Mouse (Mus musculus): ENCODE results near the gene Usp37. TPM values are rescaled to one million over a fixed set of nuclear protein-coding genes. Genes with fewer than 3 reads are reported as not detected.
"Not testable (repeated sequence)": the region's sequence is repeated elsewhere in the genome, so short reads cannot be mapped to it uniquely, and the experiment has no call there.

Usp37 gene
- polyA plus RNA-seq, 1 experiment, result 11.7 TPM

- H3K27me3 ChIP-seq (ENCODE audit: control insufficient read depth, insufficient read depth, low read length), result no peaks in the 10 kb centered on the region
- WGBS, result 51% methylated on average over 6 of the region's 6 CpGs
- H3K4me3 ChIP-seq (replicated peaks; ENCODE audit: insufficient read depth, low read depth, low read length), result no peak overlapping the region
- TF ChIP-seq CTCF (IDR thresholded peaks at IDR 0.05; ENCODE audit: borderline replicate concordance, insufficient read depth, low read depth, low read length) (no peak), POLR2A (IDR thresholded peaks at IDR 0.05; ENCODE audit: borderline replicate concordance, insufficient read depth, low read length) (no peak)
- no peak overlapping the region for H3K27ac ChIP-seq (ENCODE audit: insufficient read depth, low read length)
- H3K4me1 ChIP-seq (ENCODE audit: control insufficient read depth, insufficient read depth, low read length), result no peaks in the 10 kb centered on the region
- no peak for DNase-seq
These were observed 21.8 kb upstream of the Usp37 start for GRCm38 (mm10) chr1:74565834-74566233.

- TF ChIP-seq CTCF (IDR thresholded peaks at IDR 0.05; ENCODE audit: borderline replicate concordance, insufficient read depth, low read depth, low read length), result no peak
- TF ChIP-seq POLR2A (IDR thresholded peaks at IDR 0.05; ENCODE audit: borderline replicate concordance, insufficient read depth, low read length), result no peak
- Histone ChIP-seq H3K27me3 (ENCODE audit: control insufficient read depth, insufficient read depth, low read length) (no peaks in the 10 kb centered on the region), H3K4me1 (ENCODE audit: control insufficient read depth, insufficient read depth, low read length) (no peaks in the 10 kb centered on the region), H3K27ac (ENCODE audit: insufficient read depth, low read length) (no peak overlapping the region), H3K4me3 (replicated peaks; ENCODE audit: insufficient read depth, low read depth, low read length) (no peak overlapping the region)
- no peak for DNase-seq
- 92% methylated on average over 5 of the region's 5 CpGs for WGBS
These were observed 15.0 kb upstream of the Usp37 start for GRCm38 (mm10) chr1:74559061-74559460.

- peak; percentile 69 to 79 for DNase-seq
These were observed 1.6 kb downstream of the Usp37 start, which contains the start of gene Plcd4 for GRCm38 (mm10) chr1:74542451-74542961. TSS of gene Plcd4 (plus strand) at chr1:74542888.

GRCm38 (mm10) chr1:74538650-74539049, 5.4 kb downstream of the Usp37 start:
- no peak overlapping the region for H3K27ac ChIP-seq (ENCODE audit: insufficient read depth, low read length)
- peaks cover 6% of the 10 kb centered on the region; the same call in 1 of the 2 replicates for H3K4me1 ChIP-seq (ENCODE audit: control insufficient read depth, insufficient read depth, low read length)
- DNase-seq, result peak in 1 of 2 experiments; percentile 33
- TF ChIP-seq POLR2A (IDR thresholded peaks at IDR 0.05; ENCODE audit: borderline replicate concordance, insufficient read depth, low read length), result no peak
- TF ChIP-seq CTCF (IDR thresholded peaks at IDR 0.05; ENCODE audit: borderline replicate concordance, insufficient read depth, low read depth, low read length), result no peak
- H3K27me3 ChIP-seq (ENCODE audit: control insufficient read depth, insufficient read depth, low read length), result no peaks in the 10 kb centered on the region
- no peak overlapping the region for H3K4me3 ChIP-seq (replicated peaks; ENCODE audit: insufficient read depth, low read depth, low read length)

More at GRCm38 (mm10) chr1:74542451-74542961, 1.6 kb downstream of the Usp37 start, which contains the start of gene Plcd4:
- peaks cover 12% of the 10 kb centered on the region; the same call in 1 of the 2 replicates for H3K4me1 ChIP-seq (ENCODE audit: control insufficient read depth, insufficient read depth, low read length)
- TF ChIP-seq CTCF (IDR thresholded peaks at IDR 0.05; ENCODE audit: borderline replicate concordance, insufficient read depth, low read depth, low read length) (no peak), POLR2A (IDR thresholded peaks at IDR 0.05; ENCODE audit: borderline replicate concordance, insufficient read depth, low read length) (no peak)
- peak within 1 kb of the TSS; percentile 86 for H3K27ac ChIP-seq (ENCODE audit: insufficient read depth, low read length)
- peak within 1 kb of the TSS; percentile 76 for H3K4me3 ChIP-seq (replicated peaks; ENCODE audit: insufficient read depth, low read depth, low read length)
- 0% methylated on average over 6 of the region's 6 CpGs for WGBS
- H3K27me3 ChIP-seq (ENCODE audit: control insufficient read depth, insufficient read depth, low read length), result no peaks in the 10 kb centered on the region

GRCm38 (mm10) chr1:74528589-74528988, 15.5 kb downstream of the Usp37 start:
- DNase-seq, result no peak
- 88% methylated on average over 7 of the region's 7 CpGs for WGBS
- no peak overlapping the region for H3K4me3 ChIP-seq (replicated peaks; ENCODE audit: insufficient read depth, low read depth, low read length)
- H3K27me3 ChIP-seq (ENCODE audit: control insufficient read depth, insufficient read depth, low read length), result no peaks in the 10 kb centered on the region
- H3K4me1 ChIP-seq (ENCODE audit: control insufficient read depth, insufficient read depth, low read length), result no peaks in the 10 kb centered on the region
- no peak overlapping the region for H3K27ac ChIP-seq (ENCODE audit: insufficient read depth, low read length)
- TF ChIP-seq POLR2A (IDR thresholded peaks at IDR 0.05; ENCODE audit: borderline replicate concordance, insufficient read depth, low read length), result no peak
- TF ChIP-seq CTCF (IDR thresholded peaks at IDR 0.05; ENCODE audit: borderline replicate concordance, insufficient read depth, low read depth, low read length), result no peak

- H3K4me3 ChIP-seq (replicated peaks; ENCODE audit: insufficient read depth, low read depth, low read length), result no peak overlapping the region
- WGBS, result 94% methylated on average over 4 of the region's 4 CpGs
- no peaks in the 10 kb centered on the region for H3K4me1 ChIP-seq (ENCODE audit: control insufficient read depth, insufficient read depth, low read length)
- DNase-seq, result no peak
- no peak for TF ChIP-seq CTCF (IDR thresholded peaks at IDR 0.05; ENCODE audit: borderline replicate concordance, insufficient read depth, low read depth, low read length)
- TF ChIP-seq POLR2A (IDR thresholded peaks at IDR 0.05; ENCODE audit: borderline replicate concordance, insufficient read depth, low read length), result no peak
- H3K27ac ChIP-seq (ENCODE audit: insufficient read depth, low read length), result no peak overlapping the region
- no peaks in the 10 kb centered on the region for H3K27me3 ChIP-seq (ENCODE audit: control insufficient read depth, insufficient read depth, low read length)
These were observed 19.3 kb downstream of the Usp37 start for GRCm38 (mm10) chr1:74524746-74525145.

GRCm38 (mm10) chr1:74519875-74520274, 24.2 kb downstream of the Usp37 start:
- TF ChIP-seq CTCF (IDR thresholded peaks at IDR 0.05; ENCODE audit: borderline replicate concordance, insufficient read depth, low read depth, low read length), result no peak
- no peak for TF ChIP-seq POLR2A (IDR thresholded peaks at IDR 0.05; ENCODE audit: borderline replicate concordance, insufficient read depth, low read length)
- DNase-seq, result no peak
- Histone ChIP-seq H3K4me1 (ENCODE audit: control insufficient read depth, insufficient read depth, low read length) (no peaks in the 10 kb centered on the region), H3K27ac (ENCODE audit: insufficient read depth, low read length) (no peak overlapping the region), H3K27me3 (ENCODE audit: control insufficient read depth, insufficient read depth, low read length) (no peaks in the 10 kb centered on the region), H3K4me3 (replicated peaks; ENCODE audit: insufficient read depth, low read depth, low read length) (no peak overlapping the region)

- not testable (repeated sequence) for DNase-seq; H3K27me3 ChIP-seq (ENCODE audit: control insufficient read depth, insufficient read depth, low read length); H3K4me1 ChIP-seq (ENCODE audit: control insufficient read depth, insufficient read depth, low read length); H3K4me3 ChIP-seq (replicated peaks; ENCODE audit: insufficient read depth, low read depth, low read length); H3K27ac ChIP-seq (ENCODE audit: insufficient read depth, low read length)
- WGBS, result 91% methylated on average over 1 of the region's 1 CpGs
These were observed 31.1 kb downstream of the Usp37 start for GRCm38 (mm10) chr1:74512999-74513398.

All from cerebellum, adult 2 months (tissue).